Mouse (Mus musculus) liver, adult 2 months (tissue): ENCODE results near the gene Ogdhl.

Experiments used
- CTCF ChIP-seq: fragments of 200-500 bp; IDR thresholded peaks from 2 replicates; pipeline ENCODE4 v1.5.1; 2011; ENCODE audit warnings: low read depth, low read length, control low read depth
- POLR2A ChIP-seq: fragments of 200-500 bp; IDR thresholded peaks from 2 replicates; pipeline ENCODE4 v1.6.1; 2011; ENCODE audit warnings: low read length, control low read depth; ENCODE audit not compliant: insufficient read depth; ENCODE audit errors: extremely low read depth

DNA sequence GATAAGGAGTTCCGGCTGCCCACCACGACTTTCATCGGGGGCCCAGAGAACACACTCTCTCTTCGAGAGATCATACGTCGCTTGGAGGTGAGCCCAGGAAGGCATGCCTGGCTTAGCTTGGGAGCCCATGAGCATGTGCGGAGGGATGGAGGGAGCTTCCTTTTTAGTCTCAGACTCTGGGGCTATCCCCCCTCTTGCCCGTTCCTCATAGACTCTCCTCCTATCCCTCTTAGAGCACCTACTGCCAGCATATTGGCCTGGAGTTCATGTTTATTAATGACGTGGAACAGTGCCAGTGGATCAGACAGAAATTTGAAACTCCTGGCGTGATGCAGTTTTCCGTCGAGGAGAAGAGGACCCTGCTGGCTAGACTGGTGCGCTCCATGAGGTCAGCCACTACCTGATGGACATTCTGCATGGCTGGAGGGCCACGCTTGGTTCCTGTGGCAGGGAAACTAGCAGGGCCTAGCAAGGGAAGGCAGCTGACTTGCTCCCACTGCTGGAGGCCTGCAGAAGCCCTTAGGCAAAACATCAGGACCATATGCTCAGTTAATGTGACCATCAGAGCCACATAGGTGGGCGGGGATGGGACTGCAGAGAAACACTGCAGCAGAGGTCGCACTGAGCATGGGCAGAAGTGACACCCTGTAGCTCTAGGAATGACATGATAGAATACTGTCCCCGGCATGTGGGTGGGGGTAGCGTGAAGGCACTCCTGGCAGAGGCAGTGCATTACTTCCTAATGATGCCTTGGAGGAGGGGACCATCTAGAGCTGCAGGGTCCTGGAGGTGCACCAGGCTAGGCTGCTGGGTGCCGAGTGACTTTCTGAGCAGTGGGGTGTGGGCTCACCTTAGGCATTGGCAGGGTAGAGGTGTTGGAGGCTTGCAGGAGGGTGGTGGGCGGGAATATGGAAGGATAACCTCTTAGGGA, 11.0 kb downstream of the Ogdhl start:
- TF ChIP-seq CTCF (no peak), POLR2A (no peak)
